Mouse (Mus musculus) fibroblast of lung, adult 2 months (primary cell): ENCODE measurements around the gene E2f4.

ENCODE experiments used
- DNase-seq: peaks from one replicate; pipeline ENCODE4 v3.0.0-alpha.2; 2011; ENCODE audit warnings: low read depth

Gene E2f4

GRCm38 (mm10) chr8:105349096-105349771 lies 51.8 kb downstream of the E2f4 start:
- DNase-seq, result no peak

- DNase-seq, result no peak
Observed at GRCm38 (mm10) chr8:105350186-105350585, 52.7 kb downstream of the E2f4 start.

- DNase-seq, result no peak
Observed at GRCm38 (mm10) chr8:105353583-105354135, 56.2 kb downstream of the E2f4 start.

- no peak for DNase-seq
Observed at GRCm38 (mm10) chr8:105354549-105354948, 57.1 kb downstream of the E2f4 start.
